Comparison of ENCODE assay signal across 8 mouse cellular contexts in genomic region chr13:116310463-116310765, GRCm38 (mm10). TPM values are rescaled to one million over a fixed set of nuclear protein-coding genes. Genes with fewer than 3 reads are reported as not detected.
DNase-seq lines count a peak whose midpoint lies in the region; ATAC-seq and TF ChIP-seq lines count a peak whose summit lies in the region.

No protein-coding gene starts in this region.

- no peak for TF ChIP-seq CTCF in lung, embryonic 14.5 days (IDR thresholded peaks at IDR 0.05; ENCODE audit: low read depth)

- peak overlapping the region; percentile 55 for H3K4me3 ChIP-seq in lung, embryonic 14.5 days (ENCODE audit: low read depth, low read length)
- peak overlapping the region; percentile 59 for H3K4me3 ChIP-seq in forebrain, embryonic 13.5 days
- H3K4me3 ChIP-seq in limb, embryonic 11.5 days (ENCODE audit: low read depth, low read length) = peak overlapping the region; percentile 66
- H3K4me3 ChIP-seq in stomach, embryonic 14.5 days (ENCODE audit: low read depth, low read length) = peak overlapping the region; percentile 81

- H3K4me1 ChIP-seq in lung, embryonic 14.5 days (ENCODE audit: insufficient read depth) = no peaks in the 10 kb centered on the region
- peaks cover 17% of the 10 kb centered on the region for H3K4me1 ChIP-seq in forebrain, embryonic 13.5 days
- H3K4me1 ChIP-seq in limb, embryonic 11.5 days (ENCODE audit: control insufficient read depth, insufficient read depth, low read length) = no peaks in the 10 kb centered on the region
- peaks cover 3% of the 10 kb centered on the region; the same call in 1 of the 2 replicates for H3K4me1 ChIP-seq in stomach, embryonic 14.5 days (ENCODE audit: control insufficient read depth, insufficient read depth, low read length)

- H3K4me2 ChIP-seq in lung, embryonic 14.5 days = peak overlapping the region; percentile 95
- peak overlapping the region; percentile 90 for H3K4me2 ChIP-seq in forebrain, embryonic 13.5 days
- H3K4me2 ChIP-seq in limb, embryonic 11.5 days (ENCODE audit: low read depth, severe bottlenecking) = peak overlapping the region; percentile 95
- H3K4me2 ChIP-seq in stomach, embryonic 14.5 days (replicated peaks; ENCODE audit: low read depth, low read length) = peak overlapping the region; percentile 74

- WGBS in lung, embryonic 14.5 days = 3% methylated on average over 9 of the region's 9 CpGs
- WGBS in forebrain, embryonic 13.5 days = under 1% methylated on average over 9 of the region's 9 CpGs
- under 1% methylated on average over 9 of the region's 9 CpGs for WGBS in limb, embryonic 11.5 days
- WGBS in stomach, embryonic 14.5 days = 2% methylated on average over 9 of the region's 9 CpGs

- no peak overlapping the region for H3K27ac ChIP-seq in lung, embryonic 14.5 days (ENCODE audit: low read depth)
- H3K27ac ChIP-seq in forebrain, embryonic 13.5 days = peak overlapping the region; percentile 80; the same call in 1 of the 2 replicates
- no peak overlapping the region for H3K27ac ChIP-seq in limb, embryonic 11.5 days (replicated peaks; ENCODE audit: low read depth, low read length)
- H3K27ac ChIP-seq in stomach, embryonic 14.5 days (ENCODE audit: low read length) = peak overlapping the region; percentile 93

- DNase-seq in lung, embryonic 14.5 days = no peak
- no peak for DNase-seq in lung, postnatal 36 days
- peak; percentile 44 for DNase-seq in limb, embryonic 11.5 days (ENCODE audit: low spot score)
- no peak for DNase-seq in urinary bladder, postnatal 4 days (ENCODE audit: low spot score in 2 of 2)
- DNase-seq in left cerebral cortex, postnatal 4 days = no peak
- DNase-seq in thymus, postnatal 25 days = no peak

- no peaks in the 10 kb centered on the region for H3K9me3 ChIP-seq in lung, embryonic 14.5 days (ENCODE audit: low read depth, low read length)
- no peaks in the 10 kb centered on the region for H3K9me3 ChIP-seq in forebrain, embryonic 13.5 days (replicated peaks)
- H3K9me3 ChIP-seq in limb, embryonic 11.5 days (ENCODE audit: control insufficient read depth, low read length) = no peaks in the 10 kb centered on the region
- H3K9me3 ChIP-seq in stomach, embryonic 14.5 days (ENCODE audit: control insufficient read depth, low read depth, low read length) = no peaks in the 10 kb centered on the region

- ATAC-seq in lung, embryonic 14.5 days (ENCODE audit: insufficient read depth) = no peak
- no peak for ATAC-seq in forebrain, embryonic 13.5 days
- no peak for ATAC-seq in limb, embryonic 11.5 days (ENCODE audit: insufficient number of reproducible peaks, low FRiP score, low TSS enrichment, low read depth)
- ATAC-seq in stomach, embryonic 14.5 days (ENCODE audit: insufficient number of reproducible peaks, insufficient read depth, low FRiP score, low read depth) = no peak

- peaks cover 76% of the 10 kb centered on the region for H3K27me3 ChIP-seq in lung, embryonic 14.5 days (ENCODE audit: insufficient read depth, low read length)
- peaks cover 90% of the 10 kb centered on the region for H3K27me3 ChIP-seq in forebrain, embryonic 13.5 days
- H3K27me3 ChIP-seq in limb, embryonic 11.5 days (ENCODE audit: control insufficient read depth, insufficient read depth, low read length) = peaks cover 53% of the 10 kb centered on the region
- 0 out of 2 replicates have a peak, but pooled peaks cover 4% of the 10 kb centered on the region for H3K27me3 ChIP-seq in stomach, embryonic 14.5 days (ENCODE audit: control insufficient read depth, insufficient read depth, low read length)

- peak overlapping the region; percentile 50; the same call in 1 of the 2 replicates for H3K9ac ChIP-seq in lung, embryonic 14.5 days
- peak overlapping the region; percentile 70 for H3K9ac ChIP-seq in forebrain, embryonic 13.5 days
- H3K9ac ChIP-seq in limb, embryonic 11.5 days (ENCODE audit: low read length) = peak overlapping the region; percentile 73; the same call in 1 of the 2 replicates
- H3K9ac ChIP-seq in stomach, embryonic 14.5 days (replicated peaks; ENCODE audit: low read depth, low read length) = peak overlapping the region; percentile 89

- intact Hi-C loops in left cerebral cortex, postnatal 4 days (cut with DNase I) = loop anchor here (5.0 to 10.0 kb wide), 2 partner anchors 397 to 1026 kb away; no protein-coding TSS in a partner anchor

- H3K36me3 ChIP-seq in lung, embryonic 14.5 days (ENCODE audit: insufficient read depth) = no peaks in the 10 kb centered on the region
- no peaks in the 10 kb centered on the region for H3K36me3 ChIP-seq in forebrain, embryonic 13.5 days (ENCODE audit: poor library complexity, severe bottlenecking)
- H3K36me3 ChIP-seq in limb, embryonic 11.5 days (ENCODE audit: control insufficient read depth, insufficient read depth, low read length) = no peaks in the 10 kb centered on the region
- no peaks in the 10 kb centered on the region for H3K36me3 ChIP-seq in stomach, embryonic 14.5 days (ENCODE audit: control insufficient read depth, insufficient read depth, low read length)

RNA-seq across cellular contexts. Expression of gene Isl1, which starts 0.9 kb away (rescaled TPM):
- polyA plus RNA-seq in lung, embryonic 14.5 days (2014; fragmentation: Nextera tagmentation; extraction: Ambion mirVana) = 1.6 and 1.8 TPM in 2 replicates
- 79.0 and 93.1 TPM in 2 replicates for polyA plus RNA-seq in forebrain, embryonic 13.5 days (2015; fragmentation: Nextera tagmentation; extraction: Ambion mirVana)
- 15.8 and 20.0 TPM in 2 replicates for polyA plus RNA-seq in limb, embryonic 11.5 days (2014; fragmentation: Nextera tagmentation; extraction: Ambion mirVana)
- polyA plus RNA-seq in stomach, embryonic 14.5 days (2014; fragmentation: Nextera tagmentation; extraction: Ambion mirVana) = 51.8 and 54.2 TPM in 2 replicates
- total RNA-seq in left cerebral cortex, postnatal 4 days (2021) = 10 to 100 TPM in 1 of 2 experiments, 1 to 10 TPM in 1; 3.6 to 10.5 TPM

Comparison
In these comparisons a context has a peak if more than half of its experiments do, and no peak if none do; other contexts are left out.
1. H3K27ac ChIP-seq: peak in forebrain, embryonic 13.5 days (single experiment) and stomach, embryonic 14.5 days (single experiment); none in lung, embryonic 14.5 days (single experiment) and limb, embryonic 11.5 days (single experiment).
2. Peak in every context shown above with its lines, with median percentiles within 50 percentile points of each other: H3K4me2 ChIP-seq, H3K4me3 ChIP-seq and H3K9ac ChIP-seq.